Mouse (Mus musculus) ES-E14 (cell line): ENCODE measurements around the gene Sept12. TPM values are rescaled to one million over a fixed set of nuclear protein-coding genes. Genes with fewer than 3 reads are reported as not detected.

Source experiments
- DNase-seq: peaks from one replicate; pipeline ENCODE4 v3.0.0-alpha.2; 2013; ENCODE audit warnings: low read depth, low spot score
- H3K27ac ChIP-seq: 2 replicates; pipeline ENCODE4 v1.5.1; 2012; ENCODE audit warnings: low read depth, mild to moderate bottlenecking, low read length, moderate library complexity, mixed read lengths; ENCODE audit not compliant: poor library complexity, insufficient read depth, severe bottlenecking
- H3K36me3 ChIP-seq: 2 replicates; pipeline ENCODE4 v1.6.1; 2012; ENCODE audit warnings: mild to moderate bottlenecking, low read length, moderate library complexity, mixed read lengths; ENCODE audit not compliant: control insufficient read depth, poor library complexity, insufficient read depth, severe bottlenecking
- H3K4me1 ChIP-seq, 2 experiments: fragments of 150-350 bp in 1 of 2; sonication (generic) in 1 of 2; 2 replicates each; pipeline ENCODE4 v1.6.1; 2012; ENCODE audit warnings: low read length in 2 of 2, mild to moderate bottlenecking in 1 of 2, mixed read lengths in 1 of 2; ENCODE audit not compliant: control insufficient read depth in 2 of 2, insufficient read depth in 2 of 2, poor library complexity in 1 of 2
- H3K4me3 ChIP-seq, 2 experiments: fragments of 150-350 bp in 1 of 2; sonication (generic) in 1 of 2; 2 replicates each; pipeline ENCODE4 v1.5.1; 2012; ENCODE audit warnings: low read length in 2 of 2, low read depth in 1 of 2, mild to moderate bottlenecking in 1 of 2, mixed read lengths in 1 of 2; ENCODE audit not compliant: insufficient read depth in 1 of 2, poor library complexity in 1 of 2, severe bottlenecking in 1 of 2
- H3K9ac ChIP-seq: 2 replicates; pipeline ENCODE4 v1.6.1; 2012; ENCODE audit warnings: low read depth, mild to moderate bottlenecking, low read length, mixed read lengths; ENCODE audit not compliant: poor library complexity, insufficient read depth, severe bottlenecking
- H3K9me3 ChIP-seq: fragments of 150-350 bp; sonication (generic); 2 replicates; pipeline ENCODE4 v1.6.1; 2012; ENCODE audit warnings: low read depth, mild to moderate bottlenecking, low read length; ENCODE audit not compliant: control insufficient read depth, insufficient read depth
- CHD2 ChIP-seq: IDR thresholded peaks from 2 replicates; pipeline ENCODE4 v1.6.1; 2014; ENCODE audit warnings: mild to moderate bottlenecking, low read depth, low read length, inconsistent platforms
- HCFC1 ChIP-seq: IDR thresholded peaks from 2 replicates; pipeline ENCODE4 v1.6.1; 2012; ENCODE audit warnings: low read length, inconsistent platforms, borderline replicate concordance; ENCODE audit not compliant: insufficient read depth
- MAFK ChIP-seq: IDR thresholded peaks from 2 replicates; pipeline ENCODE4 v1.6.1; 2014; ENCODE audit warnings: mild to moderate bottlenecking, low read depth, low read length, inconsistent platforms; ENCODE audit not compliant: insufficient read depth
- ZC3H11A ChIP-seq: IDR thresholded peaks from 2 replicates; pipeline ENCODE4 v1.6.1; 2012; ENCODE audit warnings: low read depth, mild to moderate bottlenecking, inconsistent platforms, low read length, borderline replicate concordance
- ZNF384 ChIP-seq: IDR thresholded peaks from 2 replicates; pipeline ENCODE4 v1.6.1; 2012; ENCODE audit warnings: low read depth, low read length, inconsistent platforms
- in situ Hi-C, 2 experiments: fragments of 600-800 bp; cut with MboI; formaldehyde crosslinking; loops; one replicate each; pipeline ENCODE4 v1.15.1; 2025; ENCODE audit warnings: low sequenced_read_pairs in 2 of 2, inconsistent platforms in 1 of 2; ENCODE audit not compliant: unreplicated experiment in 2 of 2
- total RNA-seq: library from RNA; depleted of rRNA; stranded (reverse); fragments of 300-350 nt; gene quantifications from 2 replicates; pipeline ENCODE4 v1.2.3, GENCODE M21; 2012

Sept12 gene
- total RNA-seq, 1 experiment: 0.13 TPM

DNA sequence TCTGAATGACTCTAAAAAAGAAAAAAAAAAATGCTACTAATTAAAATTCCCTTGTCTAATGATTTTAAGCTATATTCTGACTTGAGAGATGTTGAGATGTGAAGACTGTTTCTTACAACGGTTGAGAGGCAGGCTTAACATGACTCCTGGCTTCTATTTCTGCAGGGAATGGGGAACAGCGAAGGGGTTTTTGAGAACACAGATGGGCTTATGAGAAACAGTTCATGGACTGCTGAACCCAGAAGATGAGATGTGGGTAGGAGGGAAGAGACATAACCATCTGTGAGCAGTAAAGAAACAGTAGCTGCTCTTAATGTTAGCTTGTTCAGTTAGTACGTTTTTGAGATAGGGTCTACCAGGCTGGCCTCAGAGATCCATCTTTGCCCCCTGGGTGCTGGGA, 41.0 kb downstream of the Sept12 start:
- peaks cover 14% of the 10 kb centered on the region for H3K36me3 ChIP-seq
- H3K9me3 ChIP-seq: no peaks in the 10 kb centered on the region
- TF ChIP-seq ZNF384: no peak
- no peak for TF ChIP-seq ZC3H11A
- no peak for TF ChIP-seq MAFK
- TF ChIP-seq HCFC1: no peak
- TF ChIP-seq CHD2: no peak
- H3K4me3 ChIP-seq: no peak overlapping the region
- H3K9ac ChIP-seq: no peak overlapping the region
- no peaks in the 10 kb centered on the region for H3K4me1 ChIP-seq
- DNase-seq: no peak
- in situ Hi-C loops: no loop called here
- H3K27ac ChIP-seq: no peak overlapping the region

- peaks cover 30% of the 10 kb centered on the region for H3K36me3 ChIP-seq
- in situ Hi-C loops: no loop called here
- no peak for TF ChIP-seq ZNF384
- no peak for TF ChIP-seq ZC3H11A
- no peak for TF ChIP-seq MAFK
- TF ChIP-seq HCFC1: no peak
- no peak for TF ChIP-seq CHD2
Measured at GRCm38 (mm10) chr16:4947378-4947777, 50.3 kb downstream of the Sept12 start.

DNA sequence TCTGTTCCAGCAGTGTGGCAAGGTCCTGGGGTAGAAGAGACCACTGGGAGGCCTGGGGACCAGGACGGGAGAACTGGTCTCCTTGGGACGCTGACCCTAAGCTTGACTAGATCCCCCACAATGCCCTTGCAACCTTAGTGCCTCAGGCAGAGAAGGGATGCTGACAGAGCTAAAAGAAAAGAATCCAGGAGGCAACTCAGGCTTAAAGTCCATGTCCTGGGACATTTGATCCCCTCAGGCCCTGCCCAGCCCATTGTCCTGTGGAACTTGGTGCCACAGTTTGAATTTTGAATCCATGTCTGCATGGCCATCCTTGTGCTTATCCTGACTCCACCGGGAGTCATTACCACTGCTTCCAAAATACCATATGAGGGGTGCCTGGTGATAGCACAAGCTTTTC, 51.5 kb downstream of the Sept12 start:
- H3K4me1 ChIP-seq: no peaks in the 10 kb centered on the region; a peak in 1 of 4 replicates
- peaks cover 38% of the 10 kb centered on the region for H3K36me3 ChIP-seq
- TF ChIP-seq CHD2 (no peak), ZNF384 (no peak), ZC3H11A (no peak)

More at GRCm38 (mm10) chr16:4947378-4947777, 50.3 kb downstream of the Sept12 start:
- Histone ChIP-seq H3K4me3 (no peak overlapping the region), H3K9me3 (no peaks in the 10 kb centered on the region), H3K27ac (no peak overlapping the region), H3K9ac (no peak overlapping the region), H3K4me1 (no peaks in the 10 kb centered on the region; a peak in 1 of 4 replicates)
- DNase-seq: no peak

DNA sequence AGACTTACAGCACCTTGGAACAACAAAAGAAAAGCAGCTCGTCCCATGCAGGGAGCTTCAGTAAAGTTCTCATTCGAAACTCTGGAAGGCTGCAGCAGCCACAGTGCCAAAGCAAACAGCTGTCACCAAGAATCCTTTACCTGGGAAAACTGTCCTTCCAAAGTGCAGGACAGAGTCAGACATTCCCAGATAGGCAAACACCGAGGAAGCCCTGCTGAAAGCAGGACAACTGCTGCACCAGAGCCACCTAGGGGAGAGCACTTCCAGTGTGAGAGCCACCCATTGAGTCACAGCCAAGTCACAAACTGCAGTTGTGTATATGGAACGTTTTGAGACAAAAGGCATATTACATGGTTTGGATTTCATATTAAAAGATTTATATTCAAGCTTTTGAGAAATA, 52.2 kb downstream of the Sept12 start:
- Histone ChIP-seq H3K4me1 (no peaks in the 10 kb centered on the region; a peak in 1 of 4 replicates), H3K36me3 (peaks cover 40% of the 10 kb centered on the region)
- in situ Hi-C loops: no loop called here

More for the DNA sequence above, 51.5 kb downstream of the Sept12 start:
- no peaks in the 10 kb centered on the region for H3K9me3 ChIP-seq
- no peak overlapping the region for H3K27ac ChIP-seq
- no peak overlapping the region for H3K9ac ChIP-seq
- in situ Hi-C loops: no loop called here
- no peak for DNase-seq
- H3K4me3 ChIP-seq: no peak overlapping the region

GRCm38 (mm10) chr16:4943431-4943830, 54.2 kb downstream of the Sept12 start:
- in situ Hi-C loops: no loop called here
- no peak for TF ChIP-seq ZNF384
- no peak for TF ChIP-seq HCFC1
- TF ChIP-seq ZC3H11A: no peak
- TF ChIP-seq MAFK: no peak
- TF ChIP-seq CHD2: no peak
- no peak for DNase-seq
- H3K9ac ChIP-seq: no peak overlapping the region
- no peak overlapping the region for H3K4me3 ChIP-seq
- H3K4me1 ChIP-seq: peaks cover 4% of the 10 kb centered on the region in 2 experiments; a peak in 3 of 4 replicates
- H3K36me3 ChIP-seq: peaks cover 40% of the 10 kb centered on the region
- H3K9me3 ChIP-seq: no peaks in the 10 kb centered on the region
- H3K27ac ChIP-seq: no peak overlapping the region

More for the DNA sequence above, 52.2 kb downstream of the Sept12 start:
- no peak for TF ChIP-seq ZNF384
- no peak for TF ChIP-seq CHD2
- TF ChIP-seq MAFK: no peak
- no peak for TF ChIP-seq ZC3H11A
- no peak for TF ChIP-seq HCFC1
- Histone ChIP-seq H3K4me3 (no peak overlapping the region), H3K9me3 (no peaks in the 10 kb centered on the region), H3K9ac (no peak overlapping the region), H3K27ac (no peak overlapping the region)
- no peak for DNase-seq
